Mouse (Mus musculus) right cerebral cortex, postnatal 14 days (tissue): Measurements from ENCODE around the gene Dirc2.

ENCODE experiments used
- DNase-seq: peaks from one replicate; pipeline ENCODE4 v3.0.0; 2022

Dirc2 gene

DNA sequence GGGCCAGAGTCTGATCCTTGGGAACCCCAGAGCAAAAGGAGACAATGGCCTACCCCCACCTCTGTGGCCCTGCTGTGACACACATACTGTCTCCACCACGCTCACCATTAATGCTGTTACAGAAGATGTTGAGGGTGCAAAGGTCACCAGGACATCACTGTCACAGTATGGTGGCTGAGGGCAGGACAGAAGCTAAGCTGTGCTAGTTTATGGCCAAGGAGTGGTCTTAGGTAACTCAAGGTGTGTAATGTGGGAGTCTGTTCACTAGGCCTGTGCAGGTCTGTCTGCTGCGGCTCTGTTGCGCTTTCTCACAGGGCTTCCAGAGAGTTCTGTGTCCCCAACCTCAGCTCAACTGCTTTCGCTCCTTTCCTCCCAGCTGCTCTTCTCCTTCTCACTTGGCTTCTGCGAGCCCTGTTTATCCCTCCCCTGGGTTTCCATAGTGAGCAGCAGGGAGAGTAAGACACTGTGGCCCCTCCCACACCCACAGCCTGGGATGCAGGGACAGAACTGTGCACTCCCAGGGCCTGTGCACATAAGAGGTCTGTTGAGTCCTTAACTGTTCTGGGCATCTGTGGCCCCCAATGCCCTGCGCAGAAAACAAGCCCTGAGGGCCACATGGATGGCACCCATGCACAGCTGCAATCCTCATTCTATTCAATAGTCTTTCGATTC is 30.9 kb downstream of the Dirc2 start:
- no peak for DNase-seq

DNA sequence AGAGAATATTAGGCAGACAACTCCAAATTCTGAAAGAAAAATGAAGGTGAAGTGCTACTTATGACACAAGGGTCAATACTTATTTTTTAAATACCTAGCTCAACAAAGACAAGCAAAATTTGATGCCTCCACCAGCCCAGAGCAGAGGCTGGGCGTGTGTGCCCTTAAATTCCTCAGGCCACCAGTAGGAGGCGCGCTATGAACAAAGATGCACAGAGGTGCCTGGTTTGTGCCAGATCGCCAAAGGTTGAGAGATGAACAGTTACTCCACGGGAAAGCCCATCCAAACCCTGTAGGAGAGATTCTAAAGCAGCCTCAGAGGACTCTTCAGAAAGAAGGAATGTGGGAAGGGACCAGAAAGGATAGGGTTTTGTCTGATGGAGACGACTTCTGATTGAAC is 35.1 kb downstream of the Dirc2 start:
- peak; percentile 60 for DNase-seq

DNA sequence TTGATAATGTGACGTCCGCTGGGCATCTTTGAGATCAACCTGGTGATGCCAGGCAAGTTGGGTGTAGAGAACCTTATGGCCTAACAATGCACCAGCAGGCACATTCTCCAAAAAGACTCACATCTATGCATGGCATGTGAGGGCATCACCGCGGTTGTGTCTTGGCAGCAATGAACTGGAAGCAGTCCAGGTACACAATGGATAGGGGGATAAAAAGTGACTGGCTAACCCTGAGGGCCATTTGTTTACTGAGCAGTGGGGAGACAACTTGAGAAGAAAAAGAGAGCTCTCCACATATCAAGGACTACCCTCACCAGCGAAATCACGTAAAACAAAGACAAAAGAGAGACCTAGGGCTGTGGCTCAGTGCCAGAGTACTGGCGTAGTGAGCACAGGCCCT is 37.1 kb downstream of the Dirc2 start:
- no peak for DNase-seq

DNA sequence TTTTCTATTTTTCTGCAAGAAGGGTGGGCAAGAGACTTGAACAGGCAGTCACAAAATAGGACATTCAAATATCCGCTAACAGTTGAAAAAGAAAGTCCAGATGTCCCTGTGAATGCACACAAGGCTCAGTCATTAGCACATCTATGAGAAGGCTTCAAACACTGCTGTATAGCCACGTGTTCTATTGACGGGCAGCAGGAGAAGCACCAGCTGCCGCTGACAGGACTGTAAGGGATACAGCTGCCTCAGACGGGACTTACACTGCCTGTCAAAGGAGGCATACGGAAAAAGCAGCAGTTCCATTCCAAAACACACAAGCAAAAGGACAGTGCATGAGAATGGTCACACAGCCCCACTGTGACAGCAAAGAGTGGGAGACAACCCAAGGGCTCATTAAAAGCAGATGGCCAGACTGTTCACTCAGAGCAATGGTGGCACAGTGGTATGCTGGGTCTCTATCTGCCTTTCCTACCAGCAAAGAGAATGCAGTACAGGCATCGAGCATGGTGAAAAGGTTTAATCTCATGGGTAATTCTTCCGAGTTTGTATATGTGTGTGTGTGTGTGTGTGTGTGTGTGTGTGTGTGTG is 39.9 kb downstream of the Dirc2 start:
- DNase-seq, result no peak

DNA sequence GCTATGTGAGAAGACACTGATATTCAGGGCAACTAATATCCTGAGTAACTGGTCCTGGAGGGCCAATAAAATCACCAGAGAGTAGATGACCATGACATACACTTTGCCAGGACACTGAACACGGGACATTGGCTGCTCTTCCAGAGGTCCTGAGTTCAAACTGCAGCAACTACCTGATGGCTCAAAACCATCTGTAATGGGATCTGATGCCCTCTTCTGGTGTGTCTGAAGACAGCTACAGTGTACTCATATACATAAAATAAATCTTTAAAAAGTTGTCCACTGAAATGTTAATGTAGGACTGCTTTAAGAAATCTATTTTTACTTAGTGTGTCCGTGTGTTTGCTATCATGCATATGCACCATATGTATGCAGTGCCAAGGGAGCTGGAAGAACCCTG is 42.6 kb downstream of the Dirc2 start:
- DNase-seq, result no peak

DNA sequence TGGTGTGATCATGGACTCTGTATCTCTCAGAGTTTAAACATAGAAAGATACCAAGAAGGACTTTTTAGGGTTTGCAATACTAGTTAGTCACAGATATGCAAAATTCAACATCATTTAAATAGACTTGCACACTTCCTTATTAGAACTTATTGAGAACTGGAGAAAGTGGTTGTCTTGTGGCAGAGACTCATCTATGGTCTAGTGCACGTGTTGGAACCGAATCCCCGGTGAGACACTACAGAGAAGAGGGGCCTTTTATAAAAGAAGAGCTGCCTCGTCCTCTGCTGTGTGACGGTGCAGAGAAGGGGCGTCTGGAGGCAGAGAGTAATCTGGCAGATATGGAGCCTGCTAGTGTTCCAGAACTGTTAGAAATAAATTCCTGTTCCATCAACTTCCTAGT is 44.6 kb downstream of the Dirc2 start:
- DNase-seq, result no peak

DNA sequence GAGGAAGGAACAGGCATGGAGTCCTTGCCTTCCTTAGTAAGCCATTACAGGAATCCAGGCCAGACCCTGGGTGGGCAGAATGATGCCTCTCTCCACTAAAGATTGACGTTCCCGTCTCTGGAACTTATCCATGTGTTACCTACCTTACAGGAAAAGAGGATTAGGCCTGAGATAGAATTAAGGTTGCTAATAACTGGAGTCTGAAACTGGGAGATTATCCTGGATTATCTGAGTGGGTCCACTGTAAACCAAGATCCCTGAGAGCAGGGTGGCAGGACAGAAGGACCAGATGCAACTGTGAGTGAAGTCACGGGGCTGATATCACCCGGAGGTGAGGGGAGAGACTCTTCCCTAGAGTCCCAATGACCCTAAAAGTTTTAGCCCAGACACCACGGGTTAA is 51.4 kb downstream of the Dirc2 start:
- DNase-seq, result no peak

GRCm38 (mm10) chr16:35716257-35716656 is 52.9 kb downstream of the Dirc2 start:
- no peak for DNase-seq

DNA sequence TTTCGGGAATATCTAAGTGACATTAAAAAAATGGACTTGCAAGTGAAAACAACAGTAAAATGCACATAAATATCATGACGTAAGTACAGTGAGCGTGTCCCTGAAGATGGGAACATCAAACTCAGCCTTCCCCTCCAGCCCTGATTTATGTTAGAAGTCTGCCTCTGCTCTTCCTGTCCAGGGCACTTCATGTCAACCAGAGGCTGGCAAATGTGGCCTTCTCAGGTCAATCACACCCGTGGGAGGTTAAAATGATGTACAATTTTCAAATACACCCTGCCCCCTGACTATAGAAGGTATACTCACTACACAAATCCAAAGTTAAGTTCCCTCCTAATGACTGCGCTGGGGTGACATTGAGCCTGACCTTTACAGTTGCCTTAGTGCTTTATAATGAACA is 53.4 kb downstream of the Dirc2 start:
- no peak for DNase-seq

- DNase-seq, result no peak
Observed at GRCm38 (mm10) chr16:35715350-35715749, 53.8 kb downstream of the Dirc2 start.

GRCm38 (mm10) chr16:35714689-35715088 is 54.5 kb downstream of the Dirc2 start:
- DNase-seq, result no peak

- DNase-seq, result no peak
Observed at GRCm38 (mm10) chr16:35713606-35714005, 55.5 kb downstream of the Dirc2 start.

GRCm38 (mm10) chr16:35711004-35711403 is 58.2 kb downstream of the Dirc2 start:
- no peak for DNase-seq

DNA sequence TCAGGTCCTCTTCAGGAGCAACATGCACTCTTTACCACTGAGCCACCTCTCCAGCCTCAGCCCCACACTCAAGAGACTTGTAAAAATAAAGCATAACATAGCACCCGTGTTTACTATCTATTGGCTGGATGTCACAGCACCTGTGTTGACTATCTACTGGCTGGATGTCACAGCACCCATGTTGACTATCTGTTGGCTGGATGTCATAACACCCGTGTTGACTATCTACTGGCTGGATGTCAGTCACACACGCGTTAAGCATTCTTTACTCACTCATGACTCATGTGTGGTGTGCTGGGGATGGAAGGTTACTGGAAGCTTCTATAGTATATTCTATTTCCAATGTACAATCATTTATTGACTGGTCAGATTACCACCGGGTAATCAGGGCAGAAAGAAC is 62.2 kb downstream of the Dirc2 start:
- no peak for DNase-seq

DNA sequence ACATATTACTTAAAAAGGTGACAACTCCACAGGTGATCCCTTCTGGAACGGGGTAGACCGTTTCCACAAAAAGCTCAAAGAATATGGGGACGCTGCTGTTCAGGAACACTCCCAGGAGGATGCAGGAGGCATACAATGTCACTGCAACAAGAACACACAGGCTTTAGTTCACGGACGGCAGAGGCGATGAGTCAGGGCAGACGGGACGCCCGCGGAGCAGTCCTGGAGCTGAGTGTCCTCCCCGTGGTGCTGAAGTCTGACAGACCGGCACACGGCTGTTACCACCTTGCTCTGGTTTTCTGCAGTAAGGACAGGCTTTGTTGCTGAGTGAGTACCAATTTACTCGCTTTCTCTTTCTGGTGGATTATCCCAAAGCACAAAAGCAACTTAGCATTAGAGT is 64.4 kb downstream of the Dirc2 start:
- no peak for DNase-seq

DNA sequence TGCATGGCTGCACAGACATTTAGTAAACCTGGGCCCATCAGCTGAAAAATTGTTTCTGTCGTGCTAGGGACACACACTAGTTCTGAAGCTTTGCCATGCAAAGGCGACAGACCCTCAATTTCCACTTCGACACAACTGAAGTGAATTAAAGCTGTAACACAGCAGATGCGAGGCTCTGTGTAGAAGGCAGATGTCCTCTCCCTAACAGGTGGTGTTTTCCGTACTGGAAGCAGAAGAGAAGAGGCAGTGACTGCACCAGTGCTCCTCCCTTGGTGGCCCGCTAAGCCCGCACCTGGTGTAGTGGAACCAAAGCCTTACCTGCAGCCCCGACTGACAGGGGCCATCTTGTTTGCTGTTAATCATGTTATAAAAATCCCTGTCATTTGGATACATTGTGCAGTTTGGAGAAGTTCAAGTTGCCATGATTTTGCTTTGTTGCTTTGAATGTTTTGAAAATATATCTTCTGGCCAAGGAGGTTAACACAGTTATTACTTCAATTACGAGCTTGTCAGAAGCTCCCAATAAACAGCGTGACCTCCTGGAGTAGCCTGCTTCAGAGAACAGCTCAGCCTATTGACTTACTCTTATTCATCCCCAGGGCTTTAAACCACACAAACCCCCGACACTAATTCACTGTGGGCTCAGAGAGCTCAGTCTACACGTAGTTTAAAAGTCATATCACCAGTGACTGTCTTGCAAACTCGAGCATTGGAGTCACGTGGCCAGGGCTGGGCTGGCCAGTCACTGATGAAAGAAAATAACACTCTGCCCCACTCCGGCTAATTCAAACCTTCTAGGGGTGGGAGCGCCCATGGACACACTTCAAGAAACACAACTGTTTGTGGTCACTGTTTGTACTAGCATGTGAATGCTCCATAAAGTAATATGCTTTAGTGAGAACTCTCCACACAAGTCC is 65.1 kb downstream of the Dirc2 start:
- DNase-seq, result no peak

DNA sequence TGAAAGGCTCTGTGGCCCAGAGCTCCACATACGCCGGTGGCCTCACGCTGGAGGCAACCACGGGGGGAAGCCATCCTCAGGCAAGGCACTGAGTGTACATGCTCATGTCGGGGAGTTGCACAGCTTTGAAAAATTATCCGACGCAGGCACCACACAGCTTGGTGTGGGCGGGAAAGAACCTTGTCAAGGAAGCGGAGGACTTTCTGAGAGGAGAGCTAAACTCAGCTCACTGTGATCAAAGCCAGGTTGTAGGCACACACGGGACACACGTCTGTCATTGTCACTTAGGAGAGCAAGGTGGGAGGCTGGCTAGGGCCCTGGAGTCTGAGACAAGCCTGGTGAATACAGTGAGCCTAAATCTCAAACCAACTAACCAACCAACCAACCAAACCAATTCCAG is 67.3 kb downstream of the Dirc2 start:
- peak; percentile 50 for DNase-seq

GRCm38 (mm10) chr16:35696103-35696502 is 73.1 kb downstream of the Dirc2 start:
- no peak for DNase-seq

- DNase-seq, result no peak
Observed at GRCm38 (mm10) chr16:35694250-35694846, 74.8 kb downstream of the Dirc2 start.

DNA sequence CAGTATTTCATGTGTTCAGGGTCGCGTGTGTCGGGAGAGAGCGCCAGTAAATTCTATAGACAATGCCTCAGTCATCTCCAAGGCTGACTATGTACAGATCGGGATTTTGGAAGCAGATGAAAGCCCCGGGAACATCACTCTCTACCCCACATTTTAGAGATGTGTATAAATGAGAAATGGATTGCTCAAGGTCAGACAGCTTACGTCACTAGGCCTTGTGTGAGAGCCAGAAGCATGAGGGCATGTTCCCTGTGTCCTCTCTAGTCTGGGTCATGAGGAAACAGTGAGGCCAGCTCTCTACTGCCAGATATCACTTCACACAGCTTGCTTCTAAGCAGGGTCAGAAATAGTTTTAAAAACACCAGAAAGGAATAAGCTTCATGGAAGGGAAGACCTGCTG is 77.5 kb downstream of the Dirc2 start:
- no peak for DNase-seq

DNA sequence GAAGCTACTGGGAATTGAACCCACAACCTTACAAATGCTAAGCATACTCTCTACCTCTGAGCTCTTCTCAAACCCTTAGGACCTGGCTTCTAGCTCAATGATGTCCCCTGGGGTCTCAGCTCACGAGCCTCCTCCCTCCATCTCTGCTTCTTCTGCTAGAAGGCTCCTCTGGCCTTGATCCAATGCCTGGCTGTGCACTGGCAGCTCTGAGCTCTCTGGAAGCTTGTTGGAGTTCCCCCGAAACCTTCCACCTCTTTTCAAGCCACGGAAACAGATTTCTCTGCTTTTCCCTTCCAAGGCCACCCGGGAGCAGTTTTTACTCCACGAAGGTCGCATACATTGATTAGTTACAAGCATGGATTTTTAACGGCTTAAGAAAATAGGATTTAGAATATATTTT is 82.7 kb downstream of the Dirc2 start:
- DNase-seq, result no peak

DNA sequence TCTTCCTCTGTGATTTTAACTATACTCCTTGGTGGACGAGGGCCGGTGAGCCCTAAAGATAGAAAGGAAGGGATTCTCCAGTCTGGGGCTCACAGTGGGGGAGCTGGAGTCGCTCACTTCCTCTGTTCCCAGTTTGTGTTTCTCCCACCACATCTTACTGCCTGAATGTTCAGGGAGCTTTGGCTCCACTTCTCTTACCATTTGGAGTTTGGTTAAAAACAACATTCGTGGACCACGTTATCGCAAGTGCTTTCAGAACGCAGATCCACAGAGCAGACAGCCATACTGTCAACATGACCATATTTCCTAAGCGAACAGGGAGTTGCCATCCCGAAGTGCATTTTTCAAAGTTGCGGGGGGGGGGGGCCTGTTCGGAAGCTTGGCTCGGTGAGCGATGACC is 84.1 kb downstream of the Dirc2 start:
- no peak for DNase-seq

DNA sequence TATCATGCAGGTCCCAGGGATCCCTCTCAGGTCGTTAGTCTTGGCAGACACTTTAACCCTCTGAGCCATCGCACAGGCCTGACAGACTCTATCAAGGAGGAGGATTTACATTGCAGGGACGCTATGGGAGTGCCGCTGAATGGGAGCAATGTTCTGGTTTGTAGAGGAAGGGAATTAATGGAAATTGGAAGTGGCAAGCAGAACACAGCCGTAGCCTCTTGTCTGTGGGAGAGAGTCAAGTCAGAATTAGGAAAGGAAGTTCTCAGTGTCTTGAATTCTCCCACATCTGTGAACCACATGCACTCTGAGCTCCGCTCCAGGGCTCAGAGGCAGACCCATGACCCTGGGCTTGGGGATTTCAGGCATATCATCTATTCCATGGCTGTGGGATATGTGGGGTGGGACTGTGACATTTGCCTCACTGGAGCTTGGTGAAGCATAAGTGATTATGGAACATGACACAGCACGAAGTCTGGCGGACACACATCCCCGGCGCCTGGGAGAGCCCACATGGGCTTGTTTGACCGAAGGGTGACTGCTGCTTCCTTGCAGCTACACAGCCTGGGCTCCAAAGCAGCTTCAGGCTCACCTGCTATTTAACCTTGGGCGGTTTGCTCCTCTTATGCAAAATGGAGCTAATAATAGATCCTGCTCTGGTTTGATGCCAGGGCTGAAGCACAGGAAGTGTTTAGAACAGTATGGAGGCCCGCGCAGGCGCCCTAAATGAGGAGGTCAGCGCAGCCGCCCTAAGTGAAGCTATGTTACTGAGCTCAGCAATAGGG is 87.6 kb downstream of the Dirc2 start:
- no peak for DNase-seq
